Mouse (Mus musculus): ENCODE results near the gene Dhrs3.

Dhrs3 gene

GRCm38 (mm10) chr4:144972948-144973720 is 80.5 kb downstream of the Dhrs3 start:
- peak; percentile 80 for DNase-seq (ENCODE audit: low spot score)

DNA sequence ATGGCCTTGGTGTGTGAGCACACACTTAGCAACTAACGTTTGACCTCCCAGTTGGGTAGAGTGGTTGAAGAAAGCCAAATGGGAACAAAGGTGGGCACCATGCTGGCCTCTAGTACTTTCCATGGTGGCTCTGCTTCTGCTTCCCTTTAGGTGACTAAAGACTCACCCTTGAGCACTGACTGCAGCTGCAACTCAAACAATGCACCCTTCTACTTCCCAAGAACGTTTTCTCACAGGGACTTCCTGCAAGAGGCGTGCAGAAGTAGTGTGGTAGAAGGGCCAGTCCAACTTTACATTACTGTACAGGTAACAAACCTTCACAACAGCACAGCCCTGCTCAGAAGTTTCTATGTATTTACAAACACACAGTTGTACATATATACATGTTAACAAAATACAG is 81.8 kb downstream of the Dhrs3 start:
- no peak for DNase-seq (ENCODE audit: low spot score)

DNA sequence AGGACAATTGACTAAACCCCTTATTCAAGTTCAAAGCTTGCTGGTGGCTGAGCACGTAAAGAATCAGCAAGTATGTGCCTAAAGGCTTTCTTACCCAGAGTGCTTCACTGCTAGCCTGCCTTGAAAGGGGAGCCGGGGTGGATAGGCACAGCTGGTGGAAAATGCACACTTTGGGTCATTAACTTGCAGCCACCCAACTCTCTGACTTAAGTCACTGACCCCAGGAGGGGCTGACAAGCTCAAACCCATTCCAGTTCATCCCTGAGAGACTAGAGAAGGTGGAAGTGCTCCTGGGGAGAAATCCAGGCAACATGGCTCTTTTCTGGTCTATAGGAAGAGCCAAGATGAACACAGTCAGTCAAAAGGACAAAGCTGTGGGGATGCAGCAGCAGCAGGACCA is 82.9 kb downstream of the Dhrs3 start:
- no peak for DNase-seq (ENCODE audit: low spot score)

- DNase-seq (ENCODE audit: low spot score), result no peak
Measured at GRCm38 (mm10) chr4:144977057-144977456, 84.4 kb downstream of the Dhrs3 start.
